Mouse (Mus musculus): ENCODE measurements around the gene Cwc27. TPM values are rescaled to one million over a fixed set of nuclear protein-coding genes. Genes with fewer than 3 reads are reported as not detected.

Cwc27 gene
- 2.5 and 4.3 TPM in 2 replicates for polyA plus RNA-seq (2012; rRNA removed)

GRCm38 (mm10) chr13:104816635-104817571 lies at the start of gene Cwc27:
Gene Cwc27, minus strand, starts transcription at chr13:104817142.
- Histone ChIP-seq H3K4me3 (ENCODE audit: insufficient read depth, low read depth, low read length) (peak within 1 kb of the TSS; percentile 91), H3K4me1 (ENCODE audit: control insufficient read depth, insufficient read depth, low read length) (peaks cover 6% of the 10 kb centered on the region; the same call in 1 of the 2 replicates), H3K27me3 (replicated peaks; ENCODE audit: control insufficient read depth, insufficient read depth, low read length) (no peaks in the 10 kb centered on the region), H3K36me3 (ENCODE audit: control insufficient read depth, insufficient read depth, low read length) (no peaks in the 10 kb centered on the region), H3K27ac (ENCODE audit: insufficient read depth, low read depth, low read length) (peak within 1 kb of the TSS; percentile 98)
- WGBS: under 1% methylated on average over 50 of the region's 50 CpGs
- TF ChIP-seq CTCF (conservative IDR thresholded peaks at IDR 0.05; ENCODE audit: insufficient read depth, insufficient read length, low read depth, low read length) (no peak), POLR2A (IDR thresholded peaks at IDR 0.05; ENCODE audit: low read depth, low read length) (no peak)
- peak; percentile 89 for DNase-seq

- H3K27me3 ChIP-seq (replicated peaks; ENCODE audit: control insufficient read depth, insufficient read depth, low read length): no peaks in the 10 kb centered on the region
- no peak overlapping the region for H3K27ac ChIP-seq (ENCODE audit: insufficient read depth, low read depth, low read length)
- DNase-seq: no peak
- no peaks in the 10 kb centered on the region for H3K4me1 ChIP-seq (ENCODE audit: control insufficient read depth, insufficient read depth, low read length)
- no peaks in the 10 kb centered on the region for H3K36me3 ChIP-seq (ENCODE audit: control insufficient read depth, insufficient read depth, low read length)
- H3K4me3 ChIP-seq (ENCODE audit: insufficient read depth, low read depth, low read length): no peak overlapping the region
- WGBS: 84% methylated on average over 5 of the region's 5 CpGs
- TF ChIP-seq CTCF (conservative IDR thresholded peaks at IDR 0.05; ENCODE audit: insufficient read depth, insufficient read length, low read depth, low read length) (no peak), POLR2A (IDR thresholded peaks at IDR 0.05; ENCODE audit: low read depth, low read length) (no peak)
These were observed 49.8 kb upstream of the Cwc27 start for GRCm38 (mm10) chr13:104866726-104867125.

GRCm38 (mm10) chr13:104863127-104863979 lies 46.4 kb upstream of the Cwc27 start, which contains the start of gene Shisal2b:
Gene Shisal2b, minus strand, starts transcription at chr13:104863893.
- Histone ChIP-seq H3K4me1 (ENCODE audit: control insufficient read depth, insufficient read depth, low read length) (no peaks in the 10 kb centered on the region), H3K36me3 (ENCODE audit: control insufficient read depth, insufficient read depth, low read length) (no peaks in the 10 kb centered on the region), H3K27me3 (replicated peaks; ENCODE audit: control insufficient read depth, insufficient read depth, low read length) (no peaks in the 10 kb centered on the region), H3K4me3 (ENCODE audit: insufficient read depth, low read depth, low read length) (peak within 1 kb of the TSS; percentile 25; the same call in 1 of the 2 replicates), H3K27ac (ENCODE audit: insufficient read depth, low read depth, low read length) (no peak within 1 kb of the TSS)
- TF ChIP-seq POLR2A (IDR thresholded peaks at IDR 0.05; ENCODE audit: low read depth, low read length): no peak
- WGBS: 4% methylated on average over 38 of the region's 38 CpGs
- peak; percentile 2 for DNase-seq

- Histone ChIP-seq H3K27ac (ENCODE audit: insufficient read depth, low read depth, low read length) (no peak overlapping the region), H3K27me3 (replicated peaks; ENCODE audit: control insufficient read depth, insufficient read depth, low read length) (no peaks in the 10 kb centered on the region), H3K4me1 (ENCODE audit: control insufficient read depth, insufficient read depth, low read length) (no peaks in the 10 kb centered on the region), H3K36me3 (ENCODE audit: control insufficient read depth, insufficient read depth, low read length) (no peaks in the 10 kb centered on the region), H3K4me3 (ENCODE audit: insufficient read depth, low read depth, low read length) (no peak overlapping the region)
- TF ChIP-seq CTCF (conservative IDR thresholded peaks at IDR 0.05; ENCODE audit: insufficient read depth, insufficient read length, low read depth, low read length) (no peak), POLR2A (IDR thresholded peaks at IDR 0.05; ENCODE audit: low read depth, low read length) (no peak)
- no peak for DNase-seq
- 99% methylated on average over 2 of the region's 2 CpGs for WGBS
These were observed 36.7 kb upstream of the Cwc27 start for GRCm38 (mm10) chr13:104853645-104854044.

- 83% methylated on average over 8 of the region's 13 CpGs for WGBS
- no peak for DNase-seq
- no peak overlapping the region for H3K27ac ChIP-seq (ENCODE audit: insufficient read depth, low read depth, low read length)
- TF ChIP-seq POLR2A (IDR thresholded peaks at IDR 0.05; ENCODE audit: low read depth, low read length): no peak
- no peak for TF ChIP-seq CTCF (conservative IDR thresholded peaks at IDR 0.05; ENCODE audit: insufficient read depth, insufficient read length, low read depth, low read length)
- H3K4me3 ChIP-seq (ENCODE audit: insufficient read depth, low read depth, low read length): no peak overlapping the region
- H3K4me1 ChIP-seq (ENCODE audit: control insufficient read depth, insufficient read depth, low read length): no peaks in the 10 kb centered on the region
- H3K36me3 ChIP-seq (ENCODE audit: control insufficient read depth, insufficient read depth, low read length): no peaks in the 10 kb centered on the region
- H3K27me3 ChIP-seq (replicated peaks; ENCODE audit: control insufficient read depth, insufficient read depth, low read length): no peaks in the 10 kb centered on the region
These were observed 26.6 kb upstream of the Cwc27 start for GRCm38 (mm10) chr13:104843295-104844089.

- no peak for DNase-seq
- no peaks in the 10 kb centered on the region for H3K4me1 ChIP-seq (ENCODE audit: control insufficient read depth, insufficient read depth, low read length)
- TF ChIP-seq CTCF (conservative IDR thresholded peaks at IDR 0.05; ENCODE audit: insufficient read depth, insufficient read length, low read depth, low read length) (no peak), POLR2A (IDR thresholded peaks at IDR 0.05; ENCODE audit: low read depth, low read length) (no peak)
- no peak overlapping the region for H3K27ac ChIP-seq (ENCODE audit: insufficient read depth, low read depth, low read length)
- H3K27me3 ChIP-seq (replicated peaks; ENCODE audit: control insufficient read depth, insufficient read depth, low read length): no peaks in the 10 kb centered on the region
- H3K4me3 ChIP-seq (ENCODE audit: insufficient read depth, low read depth, low read length): no peak overlapping the region
- whole genome bisulfite sequencing: 61% methylated on average over 4 of the region's 4 CpGs
- H3K36me3 ChIP-seq (ENCODE audit: control insufficient read depth, insufficient read depth, low read length): peaks cover 1% of the 10 kb centered on the region; the same call in 1 of the 2 replicates
These were observed 25.0 kb upstream of the Cwc27 start for GRCm38 (mm10) chr13:104841937-104842336.

All from kidney, adult 2 months (tissue).